Mouse (Mus musculus): ENCODE data around the gene Rwdd1. TPM values are rescaled to one million over a fixed set of nuclear protein-coding genes. Genes with fewer than 3 reads are reported as not detected.
"Not testable (repeated sequence)": the region's sequence is repeated elsewhere in the genome, so short reads cannot be mapped to it uniquely, and the experiment has no call there.

Gene Rwdd1
- total RNA-seq (2021): 100 to 1,000 TPM in 1 of 2 experiments, 10 to 100 TPM in 1; 88.4 to 101 TPM
- long read RNA-seq, experiment 1, transcript Rwdd1-201 (7 exons, 1,090 nt): major isoform, 20 of 23 reads
- long read RNA-seq, experiment 1, partial matches to known transcripts: 1 of 23 reads
- long read RNA-seq, experiment 1, other reads (novel, unspliced or antisense): 2 of 23 reads
- long read RNA-seq, experiment 2, transcript Rwdd1-201 (7 exons, 1,090 nt): major isoform, 79 of 91 reads
- long read RNA-seq, experiment 2, partial matches to known transcripts: 8 of 91 reads
- long read RNA-seq, experiment 2, other reads (novel, unspliced or antisense): 4 of 91 reads

DNA sequence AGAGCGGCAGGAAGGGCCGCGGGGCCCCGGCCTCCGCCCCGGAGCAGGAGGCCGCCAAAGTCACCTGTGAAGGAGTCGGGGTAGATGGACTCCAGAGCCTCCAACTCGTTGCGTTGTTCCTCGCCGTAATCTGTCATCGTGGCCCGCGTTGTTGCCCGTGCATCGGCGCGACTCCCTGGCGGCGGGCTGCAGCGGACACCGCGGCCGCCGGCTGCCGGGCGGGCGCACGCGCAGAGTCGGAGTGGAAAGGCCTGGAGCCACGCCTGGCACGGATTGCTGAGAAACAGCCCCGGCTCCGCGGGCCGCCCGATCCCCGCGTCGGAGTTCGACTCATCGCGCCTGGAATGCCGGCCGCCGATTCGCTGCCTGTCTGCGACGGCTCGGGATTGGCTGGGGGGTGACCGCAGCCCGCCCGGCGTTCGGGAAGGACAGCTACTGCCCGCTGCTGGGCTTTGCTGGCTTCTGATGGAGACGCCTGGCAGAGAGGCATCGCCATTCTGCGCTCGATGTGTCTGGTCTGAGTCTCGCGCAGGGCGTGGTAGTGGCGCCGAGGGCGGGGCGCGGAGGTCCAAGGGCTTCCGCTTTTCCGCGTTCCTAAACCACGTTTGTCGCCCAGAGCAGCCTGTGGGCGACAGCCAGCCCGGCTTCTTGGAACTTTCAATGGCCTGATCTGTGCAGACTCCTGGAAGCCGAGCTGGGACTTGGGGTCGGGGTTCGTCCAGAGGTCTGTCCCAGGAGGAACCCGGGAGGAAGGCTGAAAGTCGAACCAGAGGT lies at the start of gene Rwdd1:
TSS of gene Rwdd1 (minus strand) at position 323 of the 774 bp plus-strand sequence.
- DNase-seq (ENCODE audit: low spot score in 2 of 2): peak; percentile 93 to 95

DNA sequence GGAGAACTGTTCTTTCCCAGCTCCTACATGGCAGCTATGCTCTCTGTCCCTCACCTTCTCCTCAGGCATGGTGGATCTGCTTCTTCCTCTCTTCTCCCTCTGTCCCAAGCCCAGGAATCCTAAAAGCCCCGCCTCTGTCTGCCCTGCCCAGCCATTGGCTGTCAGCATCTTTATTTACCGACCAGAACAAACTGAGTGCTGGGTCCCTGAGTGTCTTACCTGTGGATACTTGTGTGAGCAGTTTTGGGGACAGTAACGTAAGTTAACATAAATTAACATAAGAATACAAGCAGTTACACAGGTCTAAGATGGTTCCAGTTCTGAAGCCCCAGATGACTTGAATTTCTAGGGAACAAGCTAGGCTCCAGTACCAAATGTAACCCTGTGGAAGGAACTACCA lies 47.2 kb upstream of the Rwdd1 start:
- no peak for DNase-seq (ENCODE audit: low spot score in 2 of 2)

DNA sequence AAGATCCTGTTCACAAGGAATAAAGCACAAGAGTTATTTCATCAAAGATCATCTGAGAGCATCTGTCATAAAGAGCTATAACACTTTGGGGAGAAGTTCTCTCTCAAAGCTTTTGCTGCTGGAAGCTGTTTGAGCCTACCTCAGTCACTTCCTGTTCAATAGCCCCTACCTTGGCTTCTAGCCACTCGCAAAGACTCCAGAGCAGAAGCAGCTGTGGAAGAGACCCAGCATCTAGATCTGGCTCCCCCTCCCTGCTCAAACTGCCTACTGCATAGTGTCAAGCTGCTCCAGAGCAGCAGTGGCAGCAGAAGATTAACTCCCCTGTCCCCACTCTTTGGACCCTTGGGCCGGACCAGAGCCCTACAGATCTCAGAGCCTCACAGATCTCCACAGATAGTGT lies 34.6 kb upstream of the Rwdd1 start:
- DNase-seq (ENCODE audit: low spot score in 2 of 2): no peak

DNA sequence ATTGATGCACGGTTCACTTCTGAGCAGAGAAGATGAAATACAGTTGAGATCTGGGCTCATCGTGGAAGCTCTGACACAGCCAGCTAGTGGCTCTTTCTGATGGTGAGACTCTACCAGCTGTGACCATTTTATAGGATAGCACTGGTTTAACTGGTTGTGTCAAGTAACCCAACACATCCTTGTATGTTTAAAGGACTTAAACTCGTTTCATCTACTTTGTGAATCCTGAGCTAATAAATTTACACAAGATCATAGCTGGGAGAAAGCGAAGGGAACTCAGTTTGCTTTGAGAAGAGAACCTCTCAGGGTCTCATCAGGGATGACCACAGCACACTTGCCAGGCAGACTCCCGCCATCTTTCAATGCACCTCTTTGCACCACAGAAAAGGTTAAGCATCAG lies 24.8 kb upstream of the Rwdd1 start, which contains the start of gene Calhm4:
TSS of gene Calhm4 (minus strand) at position 101 of the 400 bp plus-strand sequence.
- no peak for DNase-seq (ENCODE audit: low spot score in 2 of 2)

DNA sequence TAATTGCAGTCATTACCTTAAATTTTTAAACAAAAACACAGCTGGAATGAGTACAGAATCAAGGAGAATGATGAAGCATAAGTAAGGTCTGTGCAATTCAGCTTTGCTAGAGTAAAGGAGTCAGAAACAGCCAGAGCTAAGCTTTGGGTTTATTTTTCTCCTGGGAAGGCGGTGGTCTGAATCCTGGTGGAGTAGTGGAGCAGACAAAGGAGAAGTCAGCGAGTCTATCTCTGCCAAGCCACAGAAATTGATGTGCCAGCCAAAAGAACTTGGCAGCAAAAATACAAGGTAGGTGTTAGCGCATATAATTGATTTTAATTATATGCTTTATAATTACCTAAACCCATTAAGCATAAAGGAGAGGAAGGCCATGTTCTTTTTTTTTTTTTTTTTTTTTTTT lies 18.0 kb upstream of the Rwdd1 start, which contains the start of gene Trappc3l:
TSS of gene Trappc3l (plus strand) at position 197 of the 400 bp plus-strand sequence.
- DNase-seq (ENCODE audit: low spot score in 2 of 2): no peak

DNA sequence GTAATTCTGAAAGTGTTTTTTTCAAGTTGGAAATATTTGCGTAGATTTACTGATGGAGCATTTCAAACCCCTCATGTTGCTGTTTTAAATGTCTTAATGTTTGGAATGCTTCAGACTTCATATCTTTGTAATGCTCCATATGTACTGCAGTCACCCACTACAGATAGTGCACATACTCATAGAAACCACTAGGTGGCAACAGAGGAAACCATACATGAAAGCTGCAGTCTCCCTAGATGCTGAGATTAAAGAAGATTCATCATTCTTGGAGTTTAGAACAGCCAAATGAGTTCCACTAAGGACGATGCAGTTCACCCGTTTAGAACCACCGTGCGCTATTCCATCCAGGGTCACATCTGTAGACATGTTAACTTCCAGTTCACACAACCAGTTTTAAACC lies 17.2 kb upstream of the Rwdd1 start:
- no peak for DNase-seq (ENCODE audit: low spot score in 2 of 2)

DNA sequence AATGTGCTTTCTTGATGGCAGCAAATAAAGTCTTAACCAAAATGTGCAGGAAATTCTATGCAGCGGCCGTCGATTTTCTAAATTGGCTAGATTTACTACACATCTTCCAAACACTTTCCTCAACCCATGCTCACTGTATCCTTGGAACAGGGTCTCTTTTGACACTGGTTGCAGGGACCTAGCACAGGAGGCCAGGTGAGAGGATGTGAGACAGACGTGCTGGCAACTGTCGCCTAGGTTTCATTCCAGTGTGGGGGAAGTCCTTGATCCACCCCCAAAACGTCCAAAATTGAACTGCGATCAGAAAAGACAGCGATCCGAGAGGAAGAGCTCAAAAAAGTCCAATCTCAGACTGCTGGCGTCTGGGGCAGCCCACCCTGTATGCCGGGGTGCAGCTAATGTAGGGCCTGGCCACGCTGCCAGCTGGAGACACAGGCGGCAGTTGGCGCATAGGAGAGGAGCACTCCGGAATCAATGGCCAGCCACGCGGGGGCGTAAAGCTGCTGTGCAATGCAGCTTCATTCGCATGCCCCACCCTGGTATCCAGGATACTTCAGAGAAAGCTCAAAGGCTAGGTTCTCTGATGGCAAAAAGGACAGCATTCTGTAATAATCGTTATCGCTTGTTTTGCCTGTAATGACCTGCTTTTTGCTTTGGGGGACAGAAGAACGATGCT lies 14.3 kb upstream of the Rwdd1 start:
- DNase-seq (ENCODE audit: low spot score in 2 of 2): peak; percentile 60 to 61

DNA sequence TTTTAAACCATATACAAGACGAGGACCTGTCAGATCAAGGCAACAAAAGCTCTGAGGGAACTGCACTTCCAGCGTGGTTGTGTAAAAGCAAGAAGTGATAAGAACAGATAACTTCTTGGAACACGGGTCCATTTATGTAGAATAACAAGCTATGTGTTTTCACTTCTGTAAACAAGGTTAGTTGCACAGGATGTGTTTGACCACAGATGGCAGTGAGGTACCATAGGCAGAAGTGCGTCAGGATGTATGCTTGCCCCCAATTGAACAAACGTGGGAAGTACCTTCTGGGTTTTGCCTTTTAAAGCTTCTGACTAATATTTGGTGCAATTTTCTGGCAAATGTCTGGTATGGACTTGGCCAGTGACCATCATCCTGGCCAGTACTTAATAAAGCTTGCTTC lies 10.9 kb upstream of the Rwdd1 start:
- DNase-seq (ENCODE audit: low spot score in 2 of 2): no peak

DNA sequence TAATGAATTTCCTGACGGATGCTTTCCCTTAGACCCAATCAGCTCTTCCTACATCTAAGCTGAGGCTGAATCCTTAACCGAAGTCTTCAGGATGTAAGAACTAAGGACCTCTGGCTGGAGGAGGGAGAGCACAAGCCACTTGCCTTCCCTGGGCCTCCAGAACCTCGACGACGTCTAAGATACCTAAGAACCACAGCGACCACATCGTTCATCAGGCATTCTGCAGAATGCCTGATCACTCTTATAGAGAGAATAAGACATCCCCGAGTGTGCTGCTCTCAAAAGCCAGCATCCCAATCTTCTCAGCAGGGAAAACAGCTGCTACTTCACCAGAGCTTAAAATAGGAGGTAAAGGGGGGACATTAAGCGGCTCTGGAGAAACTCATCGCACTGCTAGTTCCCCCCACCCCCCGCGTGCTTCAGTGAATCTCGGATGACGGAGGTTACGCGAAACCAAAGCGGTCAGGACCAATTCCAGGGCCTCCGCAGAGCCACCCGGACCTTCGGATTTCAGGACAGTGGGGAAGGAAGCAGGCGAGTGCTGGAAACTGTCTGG lies 600 bp downstream of the Rwdd1 start:
- no peak for DNase-seq (ENCODE audit: low spot score in 2 of 2)

DNA sequence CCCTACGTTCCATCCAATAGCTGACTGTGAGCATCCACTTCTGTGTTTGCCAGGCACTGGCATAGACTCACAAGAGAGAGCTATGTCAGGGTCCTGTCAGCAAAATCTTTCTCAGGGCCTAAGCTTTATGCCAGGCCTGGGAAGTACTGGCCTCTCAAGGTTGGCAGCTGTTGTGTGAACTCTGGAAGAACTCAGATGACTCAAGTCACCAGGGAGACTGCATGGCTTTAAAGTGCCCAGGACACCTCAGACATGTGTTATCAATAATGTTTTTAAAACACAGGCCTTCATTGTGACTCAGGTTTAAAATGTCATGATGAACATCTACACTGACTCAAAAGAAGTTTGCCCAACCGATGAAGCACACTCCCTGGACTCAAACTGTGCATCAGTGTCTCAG lies 6.2 kb downstream of the Rwdd1 start:
- DNase-seq (ENCODE audit: low spot score in 2 of 2): no peak

DNA sequence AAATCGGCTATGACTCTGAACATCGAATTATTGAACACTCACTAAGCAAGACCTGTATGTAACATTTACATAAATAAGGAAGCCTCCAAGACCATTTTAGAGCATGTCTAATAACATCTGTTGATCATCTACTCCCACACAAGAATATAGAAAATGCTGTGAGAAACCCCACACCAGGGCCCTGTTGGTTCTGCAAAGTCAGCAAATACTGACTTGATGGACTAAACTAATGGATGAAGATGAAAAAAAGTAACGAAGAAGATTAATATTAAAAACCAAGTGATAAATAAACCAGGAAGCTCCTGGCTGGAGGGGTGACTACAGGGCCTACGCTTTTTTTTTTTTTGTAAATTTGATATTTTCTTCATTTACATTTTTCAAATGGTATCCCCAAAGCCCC lies 6.8 kb downstream of the Rwdd1 start:
- DNase-seq (ENCODE audit: low spot score in 2 of 2): no peak

DNA sequence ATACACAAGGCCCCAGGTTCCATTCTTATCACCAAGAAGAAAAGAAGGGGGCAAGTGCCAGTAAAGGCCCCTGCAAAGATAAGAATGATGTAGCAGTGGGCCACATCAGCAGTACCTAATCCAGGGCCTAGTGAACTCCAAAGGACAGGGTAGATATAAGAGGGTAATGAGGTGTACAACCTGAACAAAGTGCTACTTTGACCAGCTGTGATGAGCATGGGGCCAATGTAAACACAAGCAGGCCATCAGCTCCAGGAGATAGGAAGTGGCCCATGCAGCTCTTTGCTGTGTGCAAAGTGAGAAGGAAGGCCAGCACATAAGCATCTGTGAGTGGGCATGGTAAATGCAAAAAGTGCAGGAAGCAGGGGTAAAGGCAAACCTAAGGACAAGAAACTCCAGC lies 21.0 kb downstream of the Rwdd1 start:
- no peak for DNase-seq (ENCODE audit: low spot score in 2 of 2)

DNA sequence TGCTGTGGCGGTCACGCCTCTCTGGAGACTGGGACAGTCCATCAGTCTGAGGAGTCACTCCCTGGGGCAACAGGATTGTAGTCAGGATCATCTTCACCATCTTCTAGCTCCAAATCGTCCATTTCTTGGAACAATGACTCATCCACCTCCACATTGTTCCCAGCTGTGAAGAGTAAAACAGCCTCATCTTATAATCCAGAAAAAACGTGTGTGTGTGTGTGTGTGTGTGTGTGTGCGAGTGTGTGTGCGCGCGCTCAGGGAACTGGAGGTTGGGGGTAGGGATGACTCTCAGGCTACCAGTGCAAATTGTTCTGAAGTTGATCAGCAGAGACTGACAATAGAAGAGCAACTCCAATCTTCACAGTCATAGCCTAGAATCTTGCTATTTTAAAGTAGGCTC lies 22.7 kb downstream of the Rwdd1 start:
- not testable (repeated sequence) for DNase-seq (ENCODE audit: low spot score in 2 of 2)

DNA sequence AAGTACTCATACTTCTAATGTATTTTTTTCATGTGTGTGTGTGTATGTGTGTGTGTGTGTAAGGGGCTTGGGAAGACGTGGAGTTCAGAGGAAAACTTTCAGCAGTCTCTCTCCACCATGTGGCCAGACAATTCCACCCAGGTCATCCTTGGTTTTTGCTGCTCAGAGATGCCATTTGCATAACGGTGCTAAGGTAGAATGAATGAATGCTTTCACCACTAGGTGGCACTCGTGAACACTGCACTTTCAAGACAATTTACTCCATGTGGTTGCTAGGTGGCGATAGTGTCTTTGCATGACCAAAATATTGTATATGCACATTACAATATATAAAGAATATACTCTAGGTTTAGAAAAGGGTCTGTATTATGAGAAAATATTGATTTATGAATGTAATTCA lies 32.7 kb downstream of the Rwdd1 start:
- peak; percentile 43 to 47 for DNase-seq (ENCODE audit: low spot score in 2 of 2)

DNA sequence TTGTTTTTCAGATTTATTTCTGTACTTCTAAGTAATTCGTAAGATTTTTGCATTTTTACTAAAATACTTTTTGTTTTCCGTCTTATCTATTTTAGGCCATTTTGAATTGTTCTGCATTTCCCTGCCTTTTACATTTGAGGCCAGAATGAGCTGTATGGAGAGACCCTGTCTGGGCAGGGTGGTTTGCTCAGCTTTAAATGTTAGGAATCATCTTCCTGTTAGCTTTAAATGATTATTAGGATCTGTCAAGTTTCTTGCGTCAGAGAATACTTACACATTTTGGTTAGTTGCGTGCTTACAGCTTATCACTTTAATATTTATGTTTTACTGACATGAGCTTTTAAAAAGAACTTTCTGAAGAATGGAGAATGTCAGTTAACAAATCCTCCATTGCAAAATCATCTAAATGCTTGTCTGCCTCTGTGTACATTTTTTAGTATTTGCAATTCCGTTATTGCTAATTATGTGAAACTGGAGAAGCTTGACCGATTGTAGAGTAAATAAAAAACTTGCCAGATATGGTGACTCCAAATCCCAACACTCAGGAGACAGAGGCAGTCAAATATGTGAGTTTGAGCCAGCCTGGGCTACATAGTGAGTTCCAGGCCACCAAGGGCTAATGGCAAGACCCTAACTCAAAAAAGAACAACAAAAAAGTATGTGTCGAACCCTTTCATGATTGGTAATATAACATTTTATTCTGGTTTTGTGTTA lies 44.5 kb downstream of the Rwdd1 start:
- DNase-seq (ENCODE audit: low spot score in 2 of 2): no peak

DNA sequence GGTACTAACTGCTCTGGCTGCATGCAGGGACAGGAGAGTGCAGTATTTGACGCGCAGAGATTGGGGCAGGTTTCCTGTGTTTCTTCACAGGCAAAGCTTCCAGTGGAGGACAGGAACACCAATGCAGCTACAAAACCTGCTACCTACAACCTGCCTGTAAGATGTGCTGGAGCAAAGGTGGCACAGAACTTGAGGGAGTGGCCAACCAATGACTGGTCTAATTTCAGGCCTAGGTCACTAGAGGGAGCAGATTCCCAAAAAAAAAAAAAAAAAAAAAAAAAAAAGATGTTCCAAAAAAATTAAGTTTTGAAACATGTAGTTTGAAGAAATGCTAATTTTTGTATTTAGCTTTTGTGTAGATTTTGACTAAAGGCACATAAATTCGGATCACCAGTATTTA lies 66.9 kb downstream of the Rwdd1 start:
- no peak for DNase-seq (ENCODE audit: low spot score in 2 of 2)

DNA sequence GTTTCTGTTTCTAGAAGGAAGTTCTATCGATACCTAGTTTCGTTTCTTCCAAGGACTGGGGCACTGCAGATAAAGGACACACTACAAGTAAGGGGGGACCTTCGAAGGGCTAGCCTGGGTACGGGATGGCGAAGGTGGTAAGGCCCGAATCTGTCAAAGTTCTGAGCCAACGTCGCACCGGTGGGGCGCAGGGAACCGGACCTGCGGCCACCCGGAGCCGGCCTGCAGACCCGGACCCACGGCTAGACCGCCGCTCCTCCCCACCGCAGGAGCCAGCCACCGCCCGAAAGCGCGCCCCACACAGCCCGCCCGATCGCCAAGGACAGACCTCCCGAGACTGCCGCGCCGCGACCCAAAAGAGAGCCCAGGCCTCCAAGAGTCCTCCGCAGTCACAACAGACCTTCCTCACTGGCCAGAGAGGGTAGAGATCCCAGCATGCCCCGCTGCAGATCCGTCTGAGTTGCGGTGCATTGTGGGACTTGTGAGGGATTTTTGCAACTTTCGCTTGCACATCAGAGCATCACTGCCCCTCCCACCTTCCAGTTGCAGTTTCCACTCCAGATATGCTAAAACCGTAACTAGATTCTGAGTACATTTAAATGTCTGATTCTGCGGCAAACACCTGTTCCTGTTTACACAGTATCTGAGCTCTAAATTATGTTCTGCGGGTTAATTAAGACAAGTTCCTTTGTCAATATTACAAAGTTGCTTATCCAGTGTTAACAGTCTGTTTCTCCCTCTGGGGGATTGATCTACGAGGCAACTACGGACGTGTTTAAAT lies 68.4 kb downstream of the Rwdd1 start, which contains the start of gene Zup1:
TSS of gene Zup1 (minus strand) at position 467 of the 781 bp plus-strand sequence.
- DNase-seq (ENCODE audit: low spot score in 2 of 2): peak; percentile 73
